Mouse (Mus musculus) ES-CJ7 (cell line): Measurements from ENCODE around the gene Hspb6.
A peak's percentile ranks its signal among the peaks of the same experiment; 100 is the strongest.

Experiments used
- DNase-seq: peaks from one replicate; pipeline ENCODE4 v3.0.0; 2011; ENCODE audit warnings: low read depth, low spot score

The Hspb6 gene

GRCm38 (mm10) chr7:30552102-30553020, at the start of gene Hspb6, which contains the start of gene Proser3:
Gene Hspb6, plus strand, starts transcription at chr7:30552178.
Gene Proser3, minus strand, starts transcription at chr7:30552299.
- DNase-seq, result peak; percentile 99

DNA sequence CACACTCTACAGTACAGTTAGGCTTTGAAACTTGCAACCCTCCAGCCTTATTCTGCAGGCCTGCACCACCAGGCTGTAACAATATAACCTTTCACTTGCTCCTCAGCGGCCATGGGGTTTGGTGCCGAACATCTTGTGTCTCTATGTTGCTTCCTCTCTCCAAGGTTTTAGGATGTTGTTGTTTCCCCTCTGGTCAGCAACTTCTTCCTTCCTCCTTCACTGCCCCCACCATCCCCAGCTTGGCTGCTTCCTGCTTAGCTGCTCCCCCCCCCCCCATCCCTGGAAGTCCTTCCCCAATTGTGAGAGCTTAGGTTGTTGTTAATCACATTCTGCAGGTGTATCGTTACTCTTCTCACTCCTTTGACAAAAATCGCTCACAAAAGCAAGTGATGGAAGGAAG, 43.9 kb upstream of the Hspb6 start:
- no peak for DNase-seq

- peak; percentile 88 for DNase-seq
These were observed 36.8 kb upstream of the Hspb6 start for GRCm38 (mm10) chr7:30515003-30515760.

DNA sequence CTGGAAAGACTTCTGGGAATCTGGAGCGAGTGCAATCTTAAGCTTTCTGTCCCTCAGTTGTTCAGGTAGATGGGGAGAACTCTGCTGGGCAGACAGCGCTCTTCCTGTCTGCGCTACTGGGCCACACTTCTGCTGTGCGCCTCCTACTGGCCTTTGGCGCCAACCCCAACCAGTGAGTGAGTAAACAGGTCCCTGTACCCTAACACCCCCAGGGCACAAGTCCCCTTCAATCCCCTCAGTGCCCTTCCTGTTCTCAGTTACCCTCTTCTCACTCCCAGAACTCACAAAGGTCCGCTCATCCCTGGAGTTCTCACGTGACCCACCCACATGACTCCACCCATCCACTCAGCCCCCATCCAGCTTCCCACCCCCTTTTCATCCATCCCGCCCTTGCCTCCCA, 33.7 kb upstream of the Hspb6 start:
- DNase-seq, result peak; percentile 60

- DNase-seq, result no peak
These were observed 31.6 kb upstream of the Hspb6 start for GRCm38 (mm10) chr7:30520396-30520795.

- DNase-seq, result no peak
These were observed 31.1 kb upstream of the Hspb6 start for GRCm38 (mm10) chr7:30520856-30521255.

DNA sequence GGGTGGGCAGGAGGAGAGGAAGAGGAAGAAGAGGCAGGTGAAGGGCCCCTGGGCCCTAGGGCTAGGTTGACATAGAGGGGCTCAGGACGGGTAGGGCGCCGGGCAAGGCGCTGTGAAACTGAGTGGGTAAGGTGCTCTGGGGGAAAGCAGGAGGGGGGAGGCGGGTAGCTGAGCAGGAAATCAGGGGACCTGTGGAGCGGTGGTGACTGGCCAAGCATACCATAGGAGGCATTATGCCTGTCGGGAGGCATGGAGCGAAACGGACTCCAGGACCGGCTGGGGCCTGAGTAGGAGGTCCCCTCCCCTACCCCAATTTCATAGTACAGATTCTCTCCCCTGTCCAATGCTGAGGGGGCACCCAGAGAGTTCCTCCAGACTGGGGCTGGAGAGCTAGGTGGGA, 29.1 kb upstream of the Hspb6 start:
- no peak for DNase-seq

DNA sequence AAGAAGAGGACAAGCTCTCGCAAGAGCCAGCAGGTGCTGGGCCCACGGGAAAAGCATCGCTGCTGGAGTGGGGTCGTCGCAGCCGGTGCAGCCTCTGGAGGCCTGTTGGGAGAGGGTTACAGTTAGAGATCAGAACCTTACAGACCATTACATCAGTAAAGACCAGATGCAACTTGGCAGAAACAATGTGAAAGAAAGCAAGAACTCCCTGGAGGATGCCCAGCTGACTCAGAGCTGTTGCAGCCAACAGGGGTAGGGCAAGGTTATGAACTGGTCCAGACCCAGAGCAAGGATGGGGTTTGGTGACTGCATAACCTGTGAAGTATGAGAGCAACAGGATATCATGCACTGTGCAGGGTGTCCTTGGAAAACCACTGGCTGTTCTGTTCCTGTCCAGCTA, 27.5 kb upstream of the Hspb6 start:
- no peak for DNase-seq

DNA sequence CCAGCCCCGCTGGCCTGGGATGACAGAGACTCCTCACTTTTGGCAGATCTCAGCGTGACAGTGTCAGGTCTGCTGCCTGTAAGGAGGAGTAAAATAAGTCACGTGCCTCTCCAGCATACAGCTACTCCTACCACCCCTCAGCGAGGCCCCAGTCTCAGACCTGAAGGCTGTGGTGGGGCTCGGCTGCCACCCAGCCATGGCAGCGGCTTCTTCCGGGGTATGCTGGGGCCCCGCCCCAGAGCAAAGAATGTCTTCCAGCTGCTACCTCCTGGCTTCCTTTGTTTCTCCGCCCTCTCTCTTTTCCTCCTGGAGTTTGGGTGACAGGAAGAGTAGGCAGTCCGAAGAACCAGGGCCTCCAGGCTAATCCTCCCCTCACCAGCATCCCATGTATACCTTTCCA, 26.0 kb upstream of the Hspb6 start:
- DNase-seq, result peak; percentile 26

DNA sequence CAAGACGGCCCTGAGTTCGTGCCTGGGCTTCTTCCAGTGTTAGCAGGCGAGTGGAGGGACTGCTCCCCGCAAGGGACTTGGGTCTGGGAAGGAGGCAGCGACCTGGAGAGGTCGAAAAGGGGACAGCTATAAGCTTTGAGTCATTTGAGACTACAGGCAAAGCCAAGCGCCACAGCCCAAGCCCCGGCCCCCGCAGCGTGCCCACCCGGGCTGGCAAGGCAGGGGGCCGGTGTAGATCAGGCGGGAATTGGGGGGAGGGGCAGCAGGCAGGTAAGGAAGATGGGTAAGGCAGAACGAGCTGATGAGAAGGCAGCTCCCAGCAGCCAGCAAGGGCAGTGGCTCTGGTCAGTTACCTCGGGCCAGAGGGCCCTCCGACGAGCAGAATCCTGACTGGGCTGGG, 25.6 kb upstream of the Hspb6 start:
- DNase-seq, result no peak

DNA sequence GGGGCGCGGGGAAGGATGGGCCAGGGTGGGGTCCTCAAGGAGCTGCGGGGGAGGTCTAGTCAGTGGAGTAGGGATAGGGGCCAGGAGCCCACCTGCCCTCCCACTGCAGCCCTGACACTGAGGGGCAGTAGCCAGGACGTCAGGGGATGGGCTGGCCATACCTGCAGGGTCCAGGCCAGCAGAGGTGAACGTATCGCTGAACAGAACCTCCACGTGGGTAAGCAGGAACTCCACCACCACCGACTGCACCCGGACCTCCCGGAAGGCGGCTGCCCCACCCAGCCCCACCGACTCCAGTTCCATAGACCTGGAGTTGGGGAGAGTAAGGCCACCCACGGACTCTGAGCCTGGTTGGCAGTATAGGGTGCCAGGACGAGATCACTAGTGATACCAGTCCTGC, 25.0 kb upstream of the Hspb6 start:
- DNase-seq, result no peak

DNA sequence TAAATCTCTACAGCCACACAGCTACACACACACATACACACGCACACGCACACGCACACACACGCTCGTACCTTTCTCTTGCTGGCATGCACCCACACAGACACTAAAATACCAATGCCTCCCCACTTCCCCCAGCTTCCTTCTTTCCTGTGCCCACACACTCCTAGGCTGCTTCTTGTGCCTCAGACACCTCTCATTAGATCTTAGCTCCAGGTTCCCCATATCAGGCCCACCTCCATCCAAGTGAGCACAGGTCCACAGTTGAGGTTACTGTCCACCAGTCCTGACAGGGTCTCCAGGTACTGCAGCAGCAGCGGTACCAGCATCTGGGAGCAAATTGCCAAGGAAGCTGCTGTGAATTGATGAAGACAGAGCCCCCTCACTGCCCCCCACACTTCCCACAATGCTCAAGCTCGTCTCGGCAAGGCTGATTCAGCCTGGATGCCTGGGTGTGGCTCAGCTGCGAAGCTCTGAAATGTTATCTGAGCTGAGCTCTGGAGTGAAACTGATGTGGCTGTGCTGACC, 20.6 kb upstream of the Hspb6 start:
- no peak for DNase-seq

- no peak for DNase-seq
These were observed 19.0 kb upstream of the Hspb6 start for GRCm38 (mm10) chr7:30532931-30533330.

DNA sequence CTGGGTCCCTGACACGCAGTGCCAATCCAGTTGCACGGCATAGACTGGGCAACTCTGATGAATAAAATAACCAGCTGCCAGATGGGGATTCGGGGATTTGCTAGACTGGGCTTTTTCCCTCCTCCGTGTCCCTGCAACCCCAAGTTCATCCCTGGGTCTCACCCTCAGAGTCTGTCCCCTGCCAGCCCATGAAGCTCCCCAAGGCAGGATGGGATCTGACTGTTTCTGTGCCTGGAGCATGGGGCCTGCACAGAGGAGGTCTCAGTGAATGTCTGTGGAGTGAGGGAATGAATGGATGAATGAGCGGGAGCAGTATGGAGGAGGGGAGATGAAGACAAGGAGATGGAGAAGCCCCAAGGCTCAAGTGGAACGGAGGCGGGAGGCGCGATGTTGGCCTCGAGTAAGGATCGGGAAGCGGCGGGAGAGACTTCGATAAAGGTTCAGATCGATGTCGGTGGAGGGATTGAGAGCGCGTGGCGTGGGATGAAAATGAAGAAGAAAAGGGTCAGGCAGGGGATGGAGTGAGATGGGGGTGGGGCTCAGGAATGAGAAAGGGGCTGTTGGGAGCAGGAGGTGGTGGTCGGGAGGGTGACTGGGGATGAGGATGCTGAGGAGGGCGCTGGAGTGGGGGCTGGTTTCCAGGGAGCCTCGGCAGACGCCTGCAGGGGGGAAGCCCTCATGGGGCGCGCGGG, 17.9 kb upstream of the Hspb6 start:
- no peak for DNase-seq

DNA sequence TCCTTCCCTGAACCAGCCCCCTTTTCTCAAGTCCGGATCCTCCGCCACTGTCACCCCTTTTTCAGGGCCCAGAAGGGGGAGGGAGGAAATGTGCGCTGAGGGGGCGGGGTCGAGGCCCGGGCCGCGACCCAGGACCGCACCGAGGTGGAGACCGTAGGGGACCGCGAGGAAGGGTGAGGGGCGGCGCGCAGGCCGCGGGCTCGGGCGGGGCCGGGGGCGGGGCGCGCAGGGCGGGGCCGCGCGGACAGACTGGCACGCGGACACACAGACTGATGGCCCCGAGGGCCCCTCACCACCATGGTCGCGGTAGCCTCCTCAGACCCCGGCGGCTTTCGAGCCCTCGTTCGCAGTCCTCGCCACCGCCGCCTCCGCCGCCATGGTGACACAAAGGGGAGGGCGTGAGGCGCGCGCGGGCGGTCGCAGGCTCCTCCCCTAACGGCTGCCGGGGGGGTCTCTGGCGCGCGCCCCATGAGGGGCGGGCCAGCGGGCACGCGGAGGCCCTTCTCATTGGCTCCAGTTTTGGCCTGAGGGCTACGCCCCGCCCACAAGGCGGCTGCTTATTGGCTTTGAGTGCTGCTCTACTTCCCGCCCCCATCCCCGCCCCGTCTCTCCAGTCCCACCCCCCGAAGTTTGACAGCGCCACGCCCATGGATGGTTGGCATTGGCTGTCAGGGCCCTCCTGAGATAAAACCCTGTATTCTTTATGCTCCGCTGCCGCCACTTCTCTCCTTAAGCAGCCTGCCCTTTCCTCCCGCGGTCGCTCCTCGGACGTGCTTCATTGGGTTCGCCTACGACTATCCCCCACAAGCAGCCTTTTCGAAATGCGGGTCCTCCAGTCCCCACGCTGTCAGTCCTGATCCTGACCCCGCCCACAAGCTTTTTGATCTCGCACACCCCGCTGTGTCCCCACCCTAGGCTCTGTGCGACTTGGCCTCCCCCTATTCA, 17.1 kb upstream of the Hspb6 start, which contains the start of gene Arhgap33:
Arhgap33 (minus strand) TSS at position 428 of the 945 bp plus-strand sequence.
- DNase-seq, result peak; percentile 95

GRCm38 (mm10) chr7:30540572-30540971, 11.4 kb upstream of the Hspb6 start:
- DNase-seq, result no peak

GRCm38 (mm10) chr7:30544327-30544726, 7.7 kb upstream of the Hspb6 start:
- no peak for DNase-seq

DNA sequence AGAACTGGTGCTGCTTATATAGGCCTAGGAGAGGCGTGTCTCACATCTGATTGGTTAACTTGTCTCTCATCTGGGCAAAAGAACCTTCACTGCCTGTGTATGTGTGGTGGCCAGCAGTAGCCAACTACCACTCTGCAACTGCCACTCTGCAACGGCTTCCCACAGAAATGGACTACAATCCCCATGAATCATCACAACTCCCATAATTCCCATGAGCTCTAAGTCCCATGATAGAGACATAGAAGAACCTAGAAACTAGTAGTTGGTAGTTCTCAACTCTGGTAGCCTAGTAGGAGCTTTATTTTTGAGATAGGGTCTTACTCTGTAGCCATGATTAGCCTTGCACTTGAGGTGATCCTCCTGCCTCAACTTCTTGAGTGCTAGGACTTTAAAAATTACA, 2.1 kb upstream of the Hspb6 start:
- no peak for DNase-seq

DNA sequence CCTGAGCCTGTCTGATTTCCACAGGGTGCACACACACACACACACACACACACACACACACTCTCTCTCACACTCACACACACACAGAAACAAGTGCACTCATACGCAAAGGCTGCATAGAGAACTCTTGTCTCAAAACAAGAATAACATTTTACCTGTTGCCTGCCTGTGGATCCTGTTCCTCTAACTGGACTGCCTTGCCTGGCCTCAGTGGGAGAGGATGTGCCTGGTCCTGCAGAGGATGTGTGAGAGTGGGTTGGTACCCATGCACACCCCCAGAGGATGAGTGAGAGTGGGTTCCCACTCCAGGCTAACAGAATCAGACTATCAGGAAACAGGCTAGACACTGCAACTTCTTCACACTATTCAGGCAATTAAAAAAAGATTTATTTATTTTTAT, 1.4 kb upstream of the Hspb6 start:
- no peak for DNase-seq

GRCm38 (mm10) chr7:30551445-30552101, 405 bp upstream of the Hspb6 start:
- no peak for DNase-seq
